Mouse (Mus musculus): Measurements from ENCODE around the gene Tada2a. TPM values are rescaled to one million over a fixed set of nuclear protein-coding genes. Genes with fewer than 3 reads are reported as not detected.
A peak's percentile ranks its signal among the peaks of the same experiment; 100 is the strongest.

Gene Tada2a
- polyA plus RNA-seq, 1 experiment from 2014 or later: 42.3 TPM

DNA sequence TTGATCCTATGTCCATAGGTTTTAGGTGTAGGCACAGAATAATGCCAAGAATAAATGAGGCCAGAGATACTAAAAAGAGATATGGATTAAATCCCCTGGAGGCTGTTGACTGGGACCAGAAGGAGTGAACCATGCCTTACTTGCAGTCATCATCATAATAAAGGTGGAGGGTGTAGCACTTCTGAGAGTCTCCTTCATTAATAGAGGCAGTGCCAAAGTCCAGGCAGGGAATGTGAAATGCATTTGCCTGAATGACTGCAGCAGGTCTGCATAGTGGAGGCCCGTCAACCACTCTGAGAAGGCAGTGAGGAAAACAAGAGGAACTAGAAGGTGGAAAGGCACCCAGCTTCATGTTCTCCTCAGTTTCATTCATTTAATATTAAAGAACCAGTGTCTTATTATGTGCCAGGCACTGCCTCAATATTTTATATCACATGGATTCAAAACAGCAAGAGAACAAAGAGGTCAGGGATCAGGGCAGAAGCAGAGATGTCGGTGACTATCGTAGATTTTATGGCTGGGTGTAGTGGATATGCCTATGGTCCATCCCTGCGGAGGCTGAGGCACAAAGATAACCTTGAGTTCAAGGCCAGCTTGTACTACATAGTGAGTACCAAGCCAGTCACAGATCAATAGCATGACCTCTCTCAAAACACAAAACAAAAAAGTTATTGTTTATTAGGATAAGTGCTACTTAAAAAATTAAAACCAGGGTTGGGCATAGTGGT, 27.3 kb upstream of the Tada2a start:
- no peaks in the 10 kb centered on the region for H3K27me3 ChIP-seq (ENCODE audit: control insufficient read depth, insufficient read depth, low read length)
- H3K4me2 ChIP-seq (ENCODE audit: low read depth, severe bottlenecking): no peak overlapping the region
- H3K4me1 ChIP-seq (ENCODE audit: control insufficient read depth, insufficient read depth, low read length): no peaks in the 10 kb centered on the region
- DNase-seq (ENCODE audit: low spot score): no peak
- WGBS: 92% methylated on average over 4 of the region's 4 CpGs
- no peak overlapping the region for H3K27ac ChIP-seq (replicated peaks; ENCODE audit: low read depth, low read length)
- H3K9me3 ChIP-seq (ENCODE audit: control insufficient read depth, low read length): no peaks in the 10 kb centered on the region
- no peaks in the 10 kb centered on the region for H3K36me3 ChIP-seq (ENCODE audit: control insufficient read depth, insufficient read depth, low read length)
- no peak overlapping the region for H3K9ac ChIP-seq (ENCODE audit: low read length)
- ATAC-seq (ENCODE audit: insufficient number of reproducible peaks, low FRiP score, low TSS enrichment, low read depth): no peak
- no peak overlapping the region for H3K4me3 ChIP-seq (ENCODE audit: low read depth, low read length)

- Histone ChIP-seq H3K4me3 (ENCODE audit: low read depth, low read length) (no peak overlapping the region), H3K27ac (replicated peaks; ENCODE audit: low read depth, low read length) (no peak overlapping the region), H3K4me1 (ENCODE audit: control insufficient read depth, insufficient read depth, low read length) (no peaks in the 10 kb centered on the region), H3K36me3 (ENCODE audit: control insufficient read depth, insufficient read depth, low read length) (no peaks in the 10 kb centered on the region), H3K27me3 (ENCODE audit: control insufficient read depth, insufficient read depth, low read length) (no peaks in the 10 kb centered on the region), H3K4me2 (ENCODE audit: low read depth, severe bottlenecking) (no peak overlapping the region), H3K9ac (ENCODE audit: low read length) (no peak overlapping the region), H3K9me3 (ENCODE audit: control insufficient read depth, low read length) (no peaks in the 10 kb centered on the region)
- DNase-seq (ENCODE audit: low spot score) (no peak), ATAC-seq (ENCODE audit: insufficient number of reproducible peaks, low FRiP score, low TSS enrichment, low read depth) (no peak)
- WGBS: 59% methylated on average over 2 of the region's 2 CpGs
Observed at GRCm38 (mm10) chr11:84150884-84151283, 21.5 kb upstream of the Tada2a start.

DNA sequence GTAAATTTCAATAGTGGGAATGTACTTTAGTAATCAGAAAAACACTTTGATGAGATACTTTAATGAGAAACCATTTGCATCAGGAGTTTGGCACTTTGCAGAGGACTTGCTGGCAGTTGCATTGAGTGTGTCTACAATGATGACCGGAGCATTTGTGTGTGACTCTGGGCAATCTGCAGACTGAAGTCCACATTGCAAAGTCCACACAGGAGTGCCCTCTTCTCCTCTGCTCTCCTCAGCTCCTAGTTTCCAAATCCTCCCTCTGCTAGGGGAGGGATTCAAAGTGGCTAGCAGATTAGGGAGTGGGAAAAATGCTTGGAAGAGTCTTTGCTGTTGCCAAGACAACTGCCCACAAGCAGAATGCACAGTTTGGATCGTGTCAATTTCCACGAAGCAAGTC, 16.7 kb upstream of the Tada2a start:
- H3K4me1 ChIP-seq (ENCODE audit: control insufficient read depth, insufficient read depth, low read length): no peaks in the 10 kb centered on the region
- 74% methylated on average over 3 of the region's 3 CpGs for WGBS
- no peak overlapping the region for H3K4me3 ChIP-seq (ENCODE audit: low read depth, low read length)
- no peaks in the 10 kb centered on the region for H3K27me3 ChIP-seq (ENCODE audit: control insufficient read depth, insufficient read depth, low read length)
- no peak overlapping the region for H3K9ac ChIP-seq (ENCODE audit: low read length)
- DNase-seq (ENCODE audit: low spot score): no peak
- no peaks in the 10 kb centered on the region for H3K36me3 ChIP-seq (ENCODE audit: control insufficient read depth, insufficient read depth, low read length)
- ATAC-seq (ENCODE audit: insufficient number of reproducible peaks, low FRiP score, low TSS enrichment, low read depth): no peak
- no peak overlapping the region for H3K4me2 ChIP-seq (ENCODE audit: low read depth, severe bottlenecking)
- H3K9me3 ChIP-seq (ENCODE audit: control insufficient read depth, low read length): no peaks in the 10 kb centered on the region
- H3K27ac ChIP-seq (replicated peaks; ENCODE audit: low read depth, low read length): no peak overlapping the region

GRCm38 (mm10) chr11:84145201-84145798, 15.9 kb upstream of the Tada2a start:
- Histone ChIP-seq H3K4me1 (ENCODE audit: control insufficient read depth, insufficient read depth, low read length) (no peaks in the 10 kb centered on the region), H3K27me3 (ENCODE audit: control insufficient read depth, insufficient read depth, low read length) (no peaks in the 10 kb centered on the region), H3K4me3 (ENCODE audit: low read depth, low read length) (no peak overlapping the region), H3K36me3 (ENCODE audit: control insufficient read depth, insufficient read depth, low read length) (no peaks in the 10 kb centered on the region), H3K9me3 (ENCODE audit: control insufficient read depth, low read length) (no peaks in the 10 kb centered on the region), H3K9ac (ENCODE audit: low read length) (no peak overlapping the region), H3K27ac (replicated peaks; ENCODE audit: low read depth, low read length) (no peak overlapping the region), H3K4me2 (ENCODE audit: low read depth, severe bottlenecking) (no peak overlapping the region)
- ATAC-seq (ENCODE audit: insufficient number of reproducible peaks, low FRiP score, low TSS enrichment, low read depth) (no peak), DNase-seq (ENCODE audit: low spot score) (no peak)
- 82% methylated on average over 10 of the region's 10 CpGs for WGBS

GRCm38 (mm10) chr11:84141752-84142151, 12.4 kb upstream of the Tada2a start:
- Histone ChIP-seq H3K27ac (replicated peaks; ENCODE audit: low read depth, low read length) (no peak overlapping the region), H3K9me3 (ENCODE audit: control insufficient read depth, low read length) (no peaks in the 10 kb centered on the region), H3K4me2 (ENCODE audit: low read depth, severe bottlenecking) (no peak overlapping the region), H3K4me3 (ENCODE audit: low read depth, low read length) (no peak overlapping the region), H3K4me1 (ENCODE audit: control insufficient read depth, insufficient read depth, low read length) (no peaks in the 10 kb centered on the region), H3K36me3 (ENCODE audit: control insufficient read depth, insufficient read depth, low read length) (no peaks in the 10 kb centered on the region), H3K27me3 (ENCODE audit: control insufficient read depth, insufficient read depth, low read length) (no peaks in the 10 kb centered on the region), H3K9ac (ENCODE audit: low read length) (no peak overlapping the region)
- peak; percentile 69 for DNase-seq (ENCODE audit: low spot score)
- 53% methylated on average over 2 of the region's 2 CpGs for WGBS
- no peak for ATAC-seq (ENCODE audit: insufficient number of reproducible peaks, low FRiP score, low TSS enrichment, low read depth)

DNA sequence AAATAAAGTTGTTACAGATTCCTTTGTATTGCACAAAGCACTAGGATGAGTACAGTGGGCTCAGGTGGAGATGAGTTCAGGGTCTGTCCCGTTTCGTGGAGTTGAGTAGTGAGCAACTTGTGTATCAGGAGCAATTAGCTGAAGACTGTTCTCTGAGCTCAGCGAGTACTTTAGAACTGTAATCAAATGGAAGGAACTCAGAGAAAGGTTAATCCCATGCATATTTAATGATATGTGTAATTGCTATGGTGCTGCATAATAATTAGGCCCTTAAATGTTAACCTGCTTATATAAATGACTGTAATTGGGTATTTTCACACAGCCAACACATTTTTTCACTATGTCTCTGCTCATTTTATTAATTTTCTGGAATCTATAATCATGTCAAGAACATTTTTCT, 7.1 kb upstream of the Tada2a start:
- DNase-seq (ENCODE audit: low spot score) (no peak), ATAC-seq (ENCODE audit: insufficient number of reproducible peaks, low FRiP score, low TSS enrichment, low read depth) (no peak)
- WGBS: 83% methylated on average over 3 of the region's 3 CpGs
- H3K27ac ChIP-seq (replicated peaks; ENCODE audit: low read depth, low read length): no peak overlapping the region
- H3K4me1 ChIP-seq (ENCODE audit: control insufficient read depth, insufficient read depth, low read length): no peaks in the 10 kb centered on the region
- H3K36me3 ChIP-seq (ENCODE audit: control insufficient read depth, insufficient read depth, low read length): no peaks in the 10 kb centered on the region
- no peaks in the 10 kb centered on the region for H3K27me3 ChIP-seq (ENCODE audit: control insufficient read depth, insufficient read depth, low read length)
- H3K9me3 ChIP-seq (ENCODE audit: control insufficient read depth, low read length): no peaks in the 10 kb centered on the region
- H3K9ac ChIP-seq (ENCODE audit: low read length): no peak overlapping the region
- H3K4me3 ChIP-seq (ENCODE audit: low read depth, low read length): no peak overlapping the region
- H3K4me2 ChIP-seq (ENCODE audit: low read depth, severe bottlenecking): no peak overlapping the region

DNA sequence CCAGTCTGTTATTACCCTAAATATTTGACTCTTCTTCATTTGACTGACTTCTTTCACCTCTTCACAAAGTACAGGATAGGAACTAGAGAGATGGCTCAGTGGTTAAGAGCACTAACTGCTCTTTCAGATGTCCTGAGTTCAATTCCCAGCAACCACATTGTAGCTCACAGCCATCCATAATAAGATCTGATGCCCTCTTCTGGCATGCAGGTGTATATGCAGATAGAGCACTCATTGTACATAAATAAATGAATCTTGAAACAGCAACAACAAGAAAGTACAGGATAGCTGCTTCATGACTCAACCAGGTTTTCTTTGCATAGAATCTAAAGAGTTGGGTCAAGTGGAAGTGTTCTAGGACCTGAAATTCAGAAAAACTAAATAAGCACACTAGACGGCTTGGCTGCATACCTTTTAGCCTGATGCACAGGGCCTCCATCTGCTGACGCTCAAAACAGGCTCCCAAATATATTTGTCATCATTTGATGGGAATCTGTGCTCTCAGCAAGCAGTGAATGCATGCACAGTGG, 5.0 kb upstream of the Tada2a start:
- Histone ChIP-seq H3K36me3 (ENCODE audit: control insufficient read depth, insufficient read depth, low read length) (no peaks in the 10 kb centered on the region), H3K9me3 (ENCODE audit: control insufficient read depth, low read length) (no peaks in the 10 kb centered on the region), H3K4me3 (ENCODE audit: low read depth, low read length) (no peak overlapping the region), H3K4me2 (ENCODE audit: low read depth, severe bottlenecking) (no peak overlapping the region), H3K27ac (replicated peaks; ENCODE audit: low read depth, low read length) (no peak overlapping the region), H3K27me3 (ENCODE audit: control insufficient read depth, insufficient read depth, low read length) (no peaks in the 10 kb centered on the region), H3K4me1 (ENCODE audit: control insufficient read depth, insufficient read depth, low read length) (no peaks in the 10 kb centered on the region), H3K9ac (ENCODE audit: low read length) (no peak overlapping the region)
- no peak for DNase-seq (ENCODE audit: low spot score)
- 94% methylated on average over 2 of the region's 2 CpGs for WGBS
- ATAC-seq (ENCODE audit: insufficient number of reproducible peaks, low FRiP score, low TSS enrichment, low read depth): no peak

- no peak for DNase-seq (ENCODE audit: low spot score)
Observed at GRCm38 (mm10) chr11:84129799-84130185, 392 bp upstream of the Tada2a start.

More at GRCm38 (mm10) chr11:84129799-84130185, 392 bp upstream of the Tada2a start:
- Histone ChIP-seq H3K4me2 (ENCODE audit: low read depth, severe bottlenecking) (peak overlapping the region; percentile 81), H3K27me3 (ENCODE audit: control insufficient read depth, insufficient read depth, low read length) (no peaks in the 10 kb centered on the region), H3K9ac (ENCODE audit: low read length) (peak overlapping the region; percentile 81; the same call in 1 of the 2 replicates), H3K9me3 (ENCODE audit: control insufficient read depth, low read length) (no peaks in the 10 kb centered on the region), H3K36me3 (ENCODE audit: control insufficient read depth, insufficient read depth, low read length) (peaks cover 5% of the 10 kb centered on the region; the same call in 1 of the 2 replicates), H3K4me3 (ENCODE audit: low read depth, low read length) (peak overlapping the region; percentile 66), H3K27ac (replicated peaks; ENCODE audit: low read depth, low read length) (no peak overlapping the region), H3K4me1 (ENCODE audit: control insufficient read depth, insufficient read depth, low read length) (no peaks in the 10 kb centered on the region)
- WGBS: 10% methylated on average over 11 of the region's 11 CpGs
- peak; percentile 20; the same call in 1 of the 2 replicates for ATAC-seq (ENCODE audit: insufficient number of reproducible peaks, low FRiP score, low TSS enrichment, low read depth)
